Mouse (Mus musculus) neural tube, embryonic 14.5 days (tissue): Measurements from ENCODE around the gene AI413582. TPM values are rescaled to one million over a fixed set of nuclear protein-coding genes. Genes with fewer than 3 reads are reported as not detected.
A peak's percentile ranks its signal among the peaks of the same experiment; 100 is the strongest.

Experiments
- ATAC-seq: fragments of 200-750 bp; cut with Nextera tagmentation; 2 replicates; pipeline ENCODE4 v1.8.0; 2017; ENCODE audit warnings: low read depth, mild to moderate bottlenecking, moderate TSS enrichment, moderate library complexity
- H3K27ac ChIP-seq: fragments of 300-500 bp; sonication (generic); 2 replicates; pipeline ENCODE4 v1.5.1; 2014; ENCODE audit warnings: low read depth, mild to moderate bottlenecking, control low read depth, low read length, moderate library complexity, mixed read lengths
- H3K27me3 ChIP-seq: fragments of 300-500 bp; sonication (generic); 2 replicates; pipeline ENCODE4 v1.6.1; 2014; ENCODE audit warnings: low read length; ENCODE audit not compliant: control insufficient read depth, insufficient read depth
- H3K36me3 ChIP-seq: fragments of 300-500 bp; sonication (generic); 2 replicates; pipeline ENCODE4 v1.6.1; 2014; ENCODE audit warnings: low read length, mixed read lengths; ENCODE audit not compliant: control insufficient read depth, insufficient read depth
- H3K4me1 ChIP-seq: fragments of 300-500 bp; sonication (generic); 2 replicates; pipeline ENCODE4 v1.6.1; 2014; ENCODE audit warnings: low read length; ENCODE audit not compliant: control insufficient read depth, insufficient read depth
- H3K4me2 ChIP-seq: fragments of 300-500 bp; sonication (generic); 2 replicates; pipeline ENCODE4 v1.6.1; 2014; ENCODE audit warnings: mild to moderate bottlenecking, low read depth, low read length, control low read depth
- H3K4me3 ChIP-seq: fragments of 300-500 bp; sonication (generic); 2 replicates; pipeline ENCODE4 v1.5.1; 2014; ENCODE audit warnings: low read depth, low read length, control low read depth, mixed read lengths
- H3K9ac ChIP-seq: fragments of 300-500 bp; sonication (generic); replicated peaks from 2 replicates; pipeline ENCODE4 v1.6.1; 2014; ENCODE audit warnings: low read depth, mild to moderate bottlenecking, control low read depth, low read length, mixed read lengths
- H3K9me3 ChIP-seq: fragments of 300-500 bp; sonication (generic); 2 replicates; pipeline ENCODE4 v1.6.1; 2016; ENCODE audit warnings: low read length; ENCODE audit not compliant: control insufficient read depth
- WGBS: fragments of 180-500 bp; shearing (Covaris S2); extraction: QIAGEN DNeasy Blood & Tissue Kit; methylation state at CpG from one replicate; pipeline ENCODE4 v1.1.7; 2014; 5-methylcytosine and 5-hydroxymethylcytosine counted together
- polyA plus RNA-seq: library from polyadenylated mRNA; unstranded; fragments of >200 nt; fragmentation: Nextera tagmentation; extraction: Ambion mirVana; gene quantifications from 2 replicates; pipeline ENCODE4 v1.2.1, GENCODE M21; 2014

The AI413582 gene
- polyA plus RNA-seq, 1 experiment from 2014 or later, result 77.9 TPM

GRCm38 (mm10) chr17:27560926-27561480, 4.6 kb downstream of the AI413582 start:
- H3K27ac ChIP-seq, result no peak overlapping the region
- 88% methylated on average over 13 of the region's 13 CpGs for WGBS
- no peaks in the 10 kb centered on the region for H3K36me3 ChIP-seq
- H3K4me1 ChIP-seq, result peaks cover 27% of the 10 kb centered on the region
- ATAC-seq, result no peak
- H3K9ac ChIP-seq, result no peak overlapping the region
- no peak overlapping the region for H3K4me2 ChIP-seq
- peaks cover 3% of the 10 kb centered on the region; the same call in 1 of the 2 replicates for H3K27me3 ChIP-seq
- H3K9me3 ChIP-seq, result no peaks in the 10 kb centered on the region
- no peak overlapping the region for H3K4me3 ChIP-seq

GRCm38 (mm10) chr17:27559596-27559995, 6.0 kb downstream of the AI413582 start:
- peak overlapping the region; percentile 2; the same call in 1 of the 2 replicates for H3K4me2 ChIP-seq

GRCm38 (mm10) chr17:27558845-27559244, 6.7 kb downstream of the AI413582 start:
- Histone ChIP-seq H3K4me1 (peaks cover 22% of the 10 kb centered on the region), H3K4me2 (peak overlapping the region; percentile 79; the same call in 1 of the 2 replicates), H3K9me3 (no peaks in the 10 kb centered on the region), H3K4me3 (no peak overlapping the region), H3K27me3 (peaks cover 3% of the 10 kb centered on the region), H3K9ac (no peak overlapping the region), H3K36me3 (no peaks in the 10 kb centered on the region), H3K27ac (no peak overlapping the region)
- ATAC-seq, result no peak
- 9% methylated on average over 5 of the region's 5 CpGs for WGBS

More at GRCm38 (mm10) chr17:27559596-27559995, 6.0 kb downstream of the AI413582 start:
- 71% methylated on average over 9 of the region's 12 CpGs for WGBS
- H3K36me3 ChIP-seq, result no peaks in the 10 kb centered on the region
- no peak overlapping the region for H3K27ac ChIP-seq
- no peak overlapping the region for H3K9ac ChIP-seq
- no peak for ATAC-seq
- H3K9me3 ChIP-seq, result no peaks in the 10 kb centered on the region
- peaks cover 27% of the 10 kb centered on the region for H3K4me1 ChIP-seq
- H3K4me3 ChIP-seq, result no peak overlapping the region
- peaks cover 3% of the 10 kb centered on the region for H3K27me3 ChIP-seq

- Histone ChIP-seq H3K27me3 (peaks cover 3% of the 10 kb centered on the region), H3K27ac (no peak overlapping the region), H3K9me3 (no peaks in the 10 kb centered on the region), H3K4me1 (peaks cover 22% of the 10 kb centered on the region), H3K9ac (peak overlapping the region; percentile 93), H3K36me3 (no peaks in the 10 kb centered on the region), H3K4me3 (peak overlapping the region; percentile 84), H3K4me2 (peak overlapping the region; percentile 79)
- no peak for ATAC-seq
- WGBS, result 2% methylated on average over 14 of the region's 14 CpGs
These were observed 7.5 kb downstream of the AI413582 start for GRCm38 (mm10) chr17:27557927-27558661.

GRCm38 (mm10) chr17:27557181-27557926, 8.2 kb downstream of the AI413582 start:
- H3K4me1 ChIP-seq, result peaks cover 22% of the 10 kb centered on the region
- H3K27ac ChIP-seq, result peak overlapping the region; percentile 93
- H3K9me3 ChIP-seq, result no peaks in the 10 kb centered on the region
- peak overlapping the region; percentile 84 for H3K4me3 ChIP-seq
- WGBS, result under 1% methylated on average over 46 of the region's 75 CpGs
- peak overlapping the region; percentile 93 for H3K9ac ChIP-seq
- H3K36me3 ChIP-seq, result no peaks in the 10 kb centered on the region
- peak; percentile 45 for ATAC-seq
- H3K4me2 ChIP-seq, result peak overlapping the region; percentile 79
- peaks cover 3% of the 10 kb centered on the region for H3K27me3 ChIP-seq

GRCm38 (mm10) chr17:27556315-27557011, 9.1 kb downstream of the AI413582 start, which contains the start of gene Hmga1:
TSS of gene Hmga1 (plus strand) at chr17:27556497.
- under 1% methylated on average over 48 of the region's 79 CpGs for WGBS
- Histone ChIP-seq H3K4me2 (peak within 1 kb of the TSS; percentile 79), H3K4me1 (peaks cover 22% of the 10 kb centered on the region), H3K27me3 (peaks cover 3% of the 10 kb centered on the region), H3K27ac (peak within 1 kb of the TSS; percentile 93), H3K9ac (peak within 1 kb of the TSS; percentile 93), H3K9me3 (no peaks in the 10 kb centered on the region), H3K36me3 (no peaks in the 10 kb centered on the region), H3K4me3 (peak within 1 kb of the TSS; percentile 84)
- ATAC-seq, result peak; percentile 70

GRCm38 (mm10) chr17:27555512-27556172, 9.9 kb downstream of the AI413582 start:
- peaks cover 3% of the 10 kb centered on the region for H3K27me3 ChIP-seq
- no peaks in the 10 kb centered on the region for H3K9me3 ChIP-seq
- ATAC-seq, result no peak
- H3K4me1 ChIP-seq, result peaks cover 22% of the 10 kb centered on the region
- H3K4me2 ChIP-seq, result peak overlapping the region; percentile 79
- H3K36me3 ChIP-seq, result no peaks in the 10 kb centered on the region
- peak overlapping the region; percentile 84 for H3K4me3 ChIP-seq
- H3K27ac ChIP-seq, result peak overlapping the region; percentile 93; the same call in 1 of the 2 replicates
- under 1% methylated on average over 54 of the region's 55 CpGs for WGBS
- peak overlapping the region; percentile 21; the same call in 1 of the 2 replicates for H3K9ac ChIP-seq

GRCm38 (mm10) chr17:27555075-27555511, 10.5 kb downstream of the AI413582 start:
- Histone ChIP-seq H3K36me3 (no peaks in the 10 kb centered on the region), H3K9ac (no peak overlapping the region; the same call in 1 of the 2 replicates), H3K4me1 (peaks cover 22% of the 10 kb centered on the region), H3K9me3 (no peaks in the 10 kb centered on the region), H3K4me3 (peak overlapping the region; percentile 84), H3K27me3 (peaks cover 3% of the 10 kb centered on the region), H3K4me2 (peak overlapping the region; percentile 79), H3K27ac (no peak overlapping the region)
- ATAC-seq, result no peak
- 1% methylated on average over 24 of the region's 39 CpGs for WGBS
